Mouse (Mus musculus) midbrain, embryonic 14.5 days (tissue): Measurements from ENCODE around the gene Lrrc4b. TPM values are rescaled to one million over a fixed set of nuclear protein-coding genes. Genes with fewer than 3 reads are reported as not detected.

Source experiments
- ATAC-seq: fragments of 200-750 bp; cut with Nextera tagmentation; 2 replicates; pipeline ENCODE4 v1.8.0; 2017; ENCODE audit warnings: moderate number of reproducible peaks, moderate library complexity; ENCODE audit not compliant: low FRiP score, low TSS enrichment
- DNase-seq: peaks from one replicate; pipeline ENCODE4 v3.0.0-alpha.2; 2015
- H3K27ac ChIP-seq: fragments of 300-500 bp; sonication (generic); replicated peaks from 2 replicates; pipeline ENCODE4 v1.5.1; 2014; ENCODE audit warnings: mild to moderate bottlenecking, low read depth, low read length, moderate library complexity
- H3K27me3 ChIP-seq: fragments of 300-500 bp; sonication (generic); 2 replicates; pipeline ENCODE4 v1.6.1; 2014; ENCODE audit warnings: low read length, control low read depth, mixed read lengths; ENCODE audit not compliant: control insufficient read depth, insufficient read depth
- H3K36me3 ChIP-seq: fragments of 300-500 bp; sonication (generic); 2 replicates; pipeline ENCODE4 v1.6.1; 2014; ENCODE audit warnings: low read length, control low read depth; ENCODE audit not compliant: control insufficient read depth, insufficient read depth
- H3K4me1 ChIP-seq: fragments of 300-500 bp; sonication (generic); 2 replicates; pipeline ENCODE4 v1.6.1; 2014; ENCODE audit warnings: mild to moderate bottlenecking, antibody characterized with exemption, low read length, control low read depth; ENCODE audit not compliant: control insufficient read depth, insufficient read depth
- H3K4me2 ChIP-seq: fragments of 300-500 bp; sonication (generic); 2 replicates; pipeline ENCODE4 v1.6.1; 2014; ENCODE audit warnings: mild to moderate bottlenecking, low read length, moderate library complexity
- H3K4me3 ChIP-seq: fragments of 300-500 bp; sonication (generic); replicated peaks from 2 replicates; pipeline ENCODE4 v1.5.1; 2014; ENCODE audit warnings: low read depth, low read length
- H3K9ac ChIP-seq: fragments of 300-500 bp; sonication (generic); replicated peaks from 2 replicates; pipeline ENCODE4 v1.6.1; 2014; ENCODE audit warnings: mild to moderate bottlenecking, low read length, moderate library complexity
- H3K9me3 ChIP-seq: fragments of 300-500 bp; sonication (generic); 2 replicates; pipeline ENCODE4 v1.6.1; 2016; ENCODE audit warnings: low read length, control low read depth, mixed read lengths; ENCODE audit not compliant: control insufficient read depth
- WGBS: fragments of 180-500 bp; shearing (Covaris S2); extraction: QIAGEN DNeasy Blood & Tissue Kit; methylation state at CpG from one replicate; pipeline ENCODE4 v1.1.7; 2014; 5-methylcytosine and 5-hydroxymethylcytosine counted together
- polyA plus RNA-seq: library from polyadenylated mRNA; unstranded; fragments of >200 nt; fragmentation: Nextera tagmentation; extraction: Ambion mirVana; gene quantifications from 2 replicates; pipeline ENCODE4 v1.2.1, GENCODE M21; 2014

Lrrc4b gene
- polyA plus RNA-seq, 1 experiment from 2014 or later, result 28.4 TPM

- 0 out of 2 replicates have a peak overlapping the region, but pooled peaks have one; percentile 5 for H3K27ac ChIP-seq
- H3K4me1 ChIP-seq, result peaks cover 12% of the 10 kb centered on the region
- no peaks in the 10 kb centered on the region for H3K9me3 ChIP-seq
- no peak overlapping the region for H3K4me3 ChIP-seq
- peaks cover 48% of the 10 kb centered on the region for H3K36me3 ChIP-seq
- H3K9ac ChIP-seq, result no peak overlapping the region
- H3K4me2 ChIP-seq, result no peak overlapping the region
- ATAC-seq (no peak), DNase-seq (no peak)
- H3K27me3 ChIP-seq, result no peaks in the 10 kb centered on the region
- WGBS, result 94% methylated on average over 5 of the region's 5 CpGs
Observed at GRCm38 (mm10) chr7:44491391-44491790, 62.6 kb downstream of the Lrrc4b start.

- H3K27ac ChIP-seq, result no peak overlapping the region
- ATAC-seq, result no peak
- no peak overlapping the region for H3K4me2 ChIP-seq
- H3K27me3 ChIP-seq, result no peaks in the 10 kb centered on the region
- no peak overlapping the region for H3K9ac ChIP-seq
- H3K9me3 ChIP-seq, result no peaks in the 10 kb centered on the region
- H3K4me3 ChIP-seq, result no peak overlapping the region
- DNase-seq, result no peak
- peaks cover 16% of the 10 kb centered on the region for H3K4me1 ChIP-seq
- 93% methylated on average over 21 of the region's 21 CpGs for WGBS
- H3K36me3 ChIP-seq, result peaks cover 48% of the 10 kb centered on the region
Observed at GRCm38 (mm10) chr7:44492166-44492826, 63.5 kb downstream of the Lrrc4b start.

GRCm38 (mm10) chr7:44494681-44495080, 65.9 kb downstream of the Lrrc4b start:
- H3K4me1 ChIP-seq, result peaks cover 21% of the 10 kb centered on the region
- no peaks in the 10 kb centered on the region for H3K9me3 ChIP-seq
- no peak overlapping the region for H3K27ac ChIP-seq
- no peak for DNase-seq
- no peak for ATAC-seq
- H3K9ac ChIP-seq, result no peak overlapping the region; the same call in 1 of the 2 replicates
- 96% methylated on average over 12 of the region's 12 CpGs for WGBS
- H3K4me2 ChIP-seq, result peak overlapping the region; percentile 87; the same call in 1 of the 2 replicates
- peaks cover 34% of the 10 kb centered on the region for H3K36me3 ChIP-seq
- H3K4me3 ChIP-seq, result no peak overlapping the region
- no peaks in the 10 kb centered on the region for H3K27me3 ChIP-seq

GRCm38 (mm10) chr7:44495086-44495485, 66.3 kb downstream of the Lrrc4b start:
- ATAC-seq (no peak), DNase-seq (no peak)
- H3K4me1 ChIP-seq, result peaks cover 21% of the 10 kb centered on the region
- H3K4me2 ChIP-seq, result peak overlapping the region; percentile 87
- H3K36me3 ChIP-seq, result peaks cover 30% of the 10 kb centered on the region
- no peaks in the 10 kb centered on the region for H3K9me3 ChIP-seq
- peak overlapping the region; percentile 93 for H3K9ac ChIP-seq
- 89% methylated on average over 7 of the region's 7 CpGs for WGBS
- no peak overlapping the region; the same call in 1 of the 2 replicates for H3K27ac ChIP-seq
- H3K4me3 ChIP-seq, result peak overlapping the region; percentile 72
- no peaks in the 10 kb centered on the region for H3K27me3 ChIP-seq

GRCm38 (mm10) chr7:44495992-44496770, 67.4 kb downstream of the Lrrc4b start, which contains the start of the genes Emc10 and Fam71e1:
Emc10 (minus strand) TSS chr7:44496529.
Fam71e1 (plus strand) TSS chr7:44496581.
- Histone ChIP-seq H3K9ac (peak within 1 kb of the TSS; percentile 93), H3K4me2 (peak within 1 kb of the TSS; percentile 87), H3K9me3 (no peaks in the 10 kb centered on the region), H3K4me3 (peak within 1 kb of the TSS; percentile 72), H3K4me1 (peaks cover 21% of the 10 kb centered on the region), H3K27me3 (no peaks in the 10 kb centered on the region), H3K27ac (peak within 1 kb of the TSS; percentile 97), H3K36me3 (peaks cover 19% of the 10 kb centered on the region)
- ATAC-seq (peak; percentile 96), DNase-seq (peak; percentile 100)
- WGBS, result 1% methylated on average over 58 of the region's 58 CpGs

GRCm38 (mm10) chr7:44496771-44497109, 67.9 kb downstream of the Lrrc4b start:
- Histone ChIP-seq H3K27ac (peak overlapping the region; percentile 97), H3K9ac (peak overlapping the region; percentile 93), H3K4me2 (peak overlapping the region; percentile 87), H3K4me3 (peak overlapping the region; percentile 72), H3K4me1 (peaks cover 21% of the 10 kb centered on the region), H3K9me3 (no peaks in the 10 kb centered on the region), H3K36me3 (peaks cover 14% of the 10 kb centered on the region), H3K27me3 (no peaks in the 10 kb centered on the region)
- no peak for DNase-seq
- no peak for ATAC-seq
- under 1% methylated on average over 26 of the region's 26 CpGs for WGBS

- H3K9ac ChIP-seq, result peak overlapping the region; percentile 93
- peaks cover 6% of the 10 kb centered on the region for H3K36me3 ChIP-seq
- DNase-seq, result no peak
- peaks cover 21% of the 10 kb centered on the region for H3K4me1 ChIP-seq
- ATAC-seq, result no peak
- H3K4me3 ChIP-seq, result peak overlapping the region; percentile 72
- H3K9me3 ChIP-seq, result no peaks in the 10 kb centered on the region
- H3K27ac ChIP-seq, result peak overlapping the region; percentile 97
- WGBS, result 84% methylated on average over 10 of the region's 10 CpGs
- no peaks in the 10 kb centered on the region for H3K27me3 ChIP-seq
- peak overlapping the region; percentile 87 for H3K4me2 ChIP-seq
Observed at GRCm38 (mm10) chr7:44497361-44498055, 68.7 kb downstream of the Lrrc4b start.

GRCm38 (mm10) chr7:44498922-44499321, 70.1 kb downstream of the Lrrc4b start:
- Histone ChIP-seq H3K4me2 (no peak overlapping the region), H3K9ac (no peak overlapping the region), H3K4me1 (peaks cover 21% of the 10 kb centered on the region), H3K27me3 (no peaks in the 10 kb centered on the region), H3K27ac (no peak overlapping the region), H3K36me3 (no peaks in the 10 kb centered on the region; the same call in 1 of the 2 replicates), H3K4me3 (no peak overlapping the region), H3K9me3 (no peaks in the 10 kb centered on the region)
- WGBS, result 82% methylated on average over 1 of the region's 1 CpGs
- ATAC-seq, result no peak
- DNase-seq, result no peak
